Mouse (Mus musculus) mouse embryonic stem cell (cell line): ENCODE results near the gene Ubac2.

Experiments
- in situ Hi-C, 2 experiments: fragments of 300-500 bp; cut with MboI; formaldehyde crosslinking; loops; 1 replicate in 1 of 2; 3 replicates in 1 of 2; pipeline ENCODE4 v1.14.3; 2019 to 2020; ENCODE audit warnings: low sequenced_read_pairs in 2 of 2, low pct_unique_long_range_greater_than_20kb in 1 of 2, mixed read lengths in 1 of 2; ENCODE audit not compliant: unreplicated experiment in 1 of 2

Ubac2 gene

GRCm38 (mm10) chr14:121987287-121987686 lies 108.9 kb downstream of the Ubac2 start:
- in situ Hi-C loops = no loop called here

GRCm38 (mm10) chr14:121987691-121988090 lies 109.3 kb downstream of the Ubac2 start:
- in situ Hi-C loops = no loop called here

GRCm38 (mm10) chr14:121989331-121989730 lies 110.9 kb downstream of the Ubac2 start:
- in situ Hi-C loops = no loop called here

GRCm38 (mm10) chr14:121989869-121990268 lies 111.4 kb downstream of the Ubac2 start:
- in situ Hi-C loops = no loop called here

GRCm38 (mm10) chr14:121990897-121991296 lies 112.5 kb downstream of the Ubac2 start:
- in situ Hi-C loops = no loop called here

GRCm38 (mm10) chr14:121991921-121992320 lies 113.5 kb downstream of the Ubac2 start:
- in situ Hi-C loops = no loop called here

GRCm38 (mm10) chr14:121992395-121993280 lies 114.2 kb downstream of the Ubac2 start:
- in situ Hi-C loops = no loop called here

- in situ Hi-C loops = no loop called here
Measured at GRCm38 (mm10) chr14:121993616-121994015, 115.2 kb downstream of the Ubac2 start.

- in situ Hi-C loops = no loop called here
Measured at GRCm38 (mm10) chr14:121994171-121994700, 115.8 kb downstream of the Ubac2 start.

GRCm38 (mm10) chr14:121994846-121995556 lies 116.6 kb downstream of the Ubac2 start:
- in situ Hi-C loops = no loop called here

- in situ Hi-C loops = no loop called here
Measured at GRCm38 (mm10) chr14:121995557-121995870, 117.1 kb downstream of the Ubac2 start.

GRCm38 (mm10) chr14:121996786-121997185 lies 118.4 kb downstream of the Ubac2 start:
- in situ Hi-C loops = no loop called here

GRCm38 (mm10) chr14:121999455-121999854 lies 121.0 kb downstream of the Ubac2 start:
- in situ Hi-C loops = no loop called here

- in situ Hi-C loops = no loop called here
Measured at GRCm38 (mm10) chr14:122000346-122001105, 122.1 kb downstream of the Ubac2 start.

GRCm38 (mm10) chr14:122002224-122002623 lies 123.8 kb downstream of the Ubac2 start:
- in situ Hi-C loops = no loop called here

- in situ Hi-C loops = no loop called here
Measured at GRCm38 (mm10) chr14:122003812-122004211, 125.4 kb downstream of the Ubac2 start.

- in situ Hi-C loops = no loop called here
Measured at GRCm38 (mm10) chr14:122008261-122008660, 129.8 kb downstream of the Ubac2 start.

GRCm38 (mm10) chr14:122009502-122009901 lies 131.1 kb downstream of the Ubac2 start:
- in situ Hi-C loops = no loop called here

- in situ Hi-C loops = no loop called here
Measured at GRCm38 (mm10) chr14:122010301-122010700, 131.9 kb downstream of the Ubac2 start.
